Mouse (Mus musculus): ENCODE data around the gene Herc1.

DNA sequence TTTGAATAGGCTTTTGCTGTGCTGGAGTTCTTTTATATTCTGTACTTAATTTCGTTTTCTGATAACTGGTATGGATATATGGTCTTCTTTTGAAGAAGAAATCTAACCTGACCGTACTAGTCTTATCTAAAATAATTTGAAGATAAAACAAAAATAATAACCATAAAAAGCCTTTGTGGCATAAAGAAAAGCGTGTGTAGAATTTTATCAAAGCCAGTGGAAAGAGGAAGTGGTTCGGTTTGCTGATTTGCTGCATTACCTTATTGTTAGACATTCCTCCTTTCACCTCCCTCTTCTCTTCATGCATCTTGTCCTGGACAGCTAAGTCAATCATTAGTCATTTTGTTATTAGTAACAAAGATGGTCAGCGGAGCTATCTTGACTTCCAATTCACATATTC, 43.1 kb downstream of the Herc1 start:
- no peak for TF ChIP-seq CTCF (IDR thresholded peaks at IDR 0.05; ENCODE audit: borderline replicate concordance, extremely low read depth, insufficient read depth, insufficient read length)
- TF ChIP-seq POLR2A (IDR thresholded peaks at IDR 0.05; ENCODE audit: borderline replicate concordance, extremely low read depth, insufficient read depth, insufficient read length, poor library complexity, severe bottlenecking): no peak

Data from brain, embryonic 14.5 days (tissue).